Mouse (Mus musculus) gastrocnemius, adult 8-10 months (tissue): ENCODE measurements around the gene Hnrnpul1. TPM values are rescaled to one million over a fixed set of nuclear protein-coding genes. Genes with fewer than 3 reads are reported as not detected.
A peak's percentile ranks its signal among the peaks of the same experiment; 100 is the strongest.

Experiments
- DNase-seq, 2 experiments: peaks; one replicate each; pipeline ENCODE4 v3.0.0; 2022; ENCODE audit warnings: low spot score in 2 of 2
- total RNA-seq, 4 experiments: library from RNA; stranded (reverse); gene quantifications; 2 replicates each; pipeline ENCODE4 v1.2.4; 2022

Gene Hnrnpul1
- total RNA-seq, 4 experiments from 2014 or later: 64.8 to 83.6 (median 73.5) TPM

DNA sequence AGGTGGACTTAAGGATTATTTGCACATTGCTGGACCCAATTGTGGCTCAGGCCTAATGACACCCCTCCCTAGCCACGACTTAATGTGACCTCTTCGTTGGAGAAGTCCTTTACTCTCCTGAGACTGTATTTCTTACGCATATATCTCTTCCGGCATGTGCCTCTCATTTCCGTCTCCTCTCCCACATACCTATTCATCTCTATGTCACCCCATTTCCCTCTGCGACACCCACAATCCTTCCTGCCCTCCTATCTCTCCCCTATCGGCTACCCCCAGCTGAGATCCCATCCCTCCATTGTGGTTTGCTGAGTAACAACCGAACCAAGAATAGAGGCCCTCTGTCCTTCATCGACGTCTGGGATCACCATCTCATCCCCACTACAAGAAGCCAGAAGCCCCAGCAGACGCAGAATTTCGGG, 64.9 kb downstream of the Hnrnpul1 start:
- DNase-seq: no peak

DNA sequence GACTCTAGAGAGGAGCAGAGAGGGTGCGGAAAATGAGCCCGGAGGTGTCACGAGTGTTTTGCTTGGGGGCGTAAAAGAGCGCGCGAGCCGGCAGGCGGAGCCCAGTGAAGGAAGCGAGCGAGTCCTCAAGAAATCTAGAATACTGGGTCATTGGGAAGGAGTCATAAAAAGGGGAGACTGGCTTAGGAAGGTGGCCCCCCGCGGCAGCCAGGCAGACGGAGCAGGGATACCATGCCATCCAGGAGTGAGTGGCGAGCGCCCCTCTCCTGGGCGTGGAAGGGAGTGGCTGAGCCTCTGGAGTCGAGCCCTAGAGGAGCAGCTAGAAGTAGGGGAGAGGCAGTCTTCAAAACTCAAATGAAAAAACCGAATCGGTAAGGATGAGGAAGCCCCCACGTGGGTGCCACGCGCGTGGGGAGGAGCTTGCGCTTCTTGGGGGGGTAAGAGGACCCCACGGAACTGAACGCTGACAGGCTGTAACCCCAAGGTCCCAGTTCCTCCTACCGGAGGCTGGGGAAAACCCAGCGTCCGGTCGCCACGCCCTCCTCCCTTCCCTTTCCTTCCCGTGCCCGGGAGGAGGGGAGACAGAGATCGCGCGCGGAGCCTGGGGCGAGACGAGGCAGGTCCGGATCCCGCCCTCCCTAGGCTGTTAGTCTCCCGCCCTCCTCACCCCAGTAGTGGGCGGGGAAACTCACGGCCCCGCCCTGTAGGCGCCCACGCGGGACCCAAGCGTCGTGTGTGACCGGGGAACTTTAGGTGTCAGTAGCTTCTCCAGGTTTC, 65.6 kb downstream of the Hnrnpul1 start:
- peak in 1 of 2 experiments; percentile 61 for DNase-seq

DNA sequence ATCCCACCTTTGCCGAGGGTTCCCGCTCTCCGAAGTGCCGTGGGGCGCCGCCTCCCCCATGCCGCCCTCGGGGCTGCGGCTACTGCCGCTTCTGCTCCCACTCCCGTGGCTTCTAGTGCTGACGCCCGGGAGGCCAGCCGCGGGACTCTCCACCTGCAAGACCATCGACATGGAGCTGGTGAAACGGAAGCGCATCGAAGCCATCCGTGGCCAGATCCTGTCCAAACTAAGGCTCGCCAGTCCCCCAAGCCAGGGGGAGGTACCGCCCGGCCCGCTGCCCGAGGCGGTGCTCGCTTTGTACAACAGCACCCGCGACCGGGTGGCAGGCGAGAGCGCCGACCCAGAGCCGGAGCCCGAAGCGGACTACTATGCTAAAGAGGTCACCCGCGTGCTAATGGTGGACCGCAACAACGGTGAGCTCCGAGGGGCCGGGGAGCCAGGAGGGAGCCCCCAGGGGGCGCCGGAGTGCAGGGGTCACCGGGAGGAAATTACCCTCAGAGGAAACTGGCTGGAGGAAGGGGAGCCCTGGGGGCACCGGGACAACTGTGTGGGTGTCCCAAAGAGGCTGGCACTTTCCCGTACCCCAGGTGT, 66.7 kb downstream of the Hnrnpul1 start:
- peak in 1 of 2 experiments; percentile 35 for DNase-seq

DNA sequence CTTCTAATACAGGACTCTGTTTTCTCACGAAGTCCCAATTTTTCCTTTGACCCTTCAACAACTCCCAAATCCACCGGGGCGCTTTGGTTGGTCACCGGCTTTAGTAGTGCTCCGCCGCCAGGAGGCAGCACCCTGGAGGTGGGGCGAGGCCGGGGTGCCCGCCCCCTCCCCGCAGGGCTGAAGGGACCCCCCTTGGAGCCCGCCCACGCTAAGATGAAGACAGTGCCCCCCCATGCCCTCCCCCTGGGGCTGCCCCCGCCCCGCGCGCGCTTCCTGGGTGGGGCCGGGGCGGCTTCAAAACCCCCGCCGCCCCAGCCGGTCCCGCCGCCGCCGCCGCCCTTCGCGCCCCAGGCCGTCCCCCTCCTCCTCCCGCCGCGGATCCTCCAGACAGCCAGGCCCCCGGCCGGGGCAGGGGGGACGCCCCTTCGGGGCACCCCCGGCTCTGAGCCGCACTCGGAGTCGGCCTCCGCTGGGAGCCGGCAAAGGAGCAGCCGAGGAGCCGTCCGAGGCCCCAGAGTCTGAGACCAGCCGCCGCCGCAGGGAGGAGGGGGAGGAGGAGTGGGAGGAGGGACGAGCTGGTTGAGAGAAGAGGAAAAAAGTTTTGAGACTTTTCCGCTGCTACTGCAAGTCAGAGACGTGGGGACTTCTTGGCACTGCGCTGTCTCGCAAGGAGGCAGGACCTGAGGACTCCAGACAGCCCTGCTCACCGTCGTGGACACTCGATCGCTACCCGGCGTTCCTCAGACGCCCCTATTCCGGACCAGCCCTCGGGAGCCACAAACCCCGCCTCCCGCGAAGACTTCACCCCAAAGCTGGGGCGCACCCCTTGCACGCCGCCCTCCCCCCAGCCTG, 67.7 kb downstream of the Hnrnpul1 start, which contains the start of gene Tgfb1:
Tgfb1 (plus strand) TSS at position 323 of the 852 bp plus-strand sequence.
- peak; percentile 51 to 64 for DNase-seq

DNA sequence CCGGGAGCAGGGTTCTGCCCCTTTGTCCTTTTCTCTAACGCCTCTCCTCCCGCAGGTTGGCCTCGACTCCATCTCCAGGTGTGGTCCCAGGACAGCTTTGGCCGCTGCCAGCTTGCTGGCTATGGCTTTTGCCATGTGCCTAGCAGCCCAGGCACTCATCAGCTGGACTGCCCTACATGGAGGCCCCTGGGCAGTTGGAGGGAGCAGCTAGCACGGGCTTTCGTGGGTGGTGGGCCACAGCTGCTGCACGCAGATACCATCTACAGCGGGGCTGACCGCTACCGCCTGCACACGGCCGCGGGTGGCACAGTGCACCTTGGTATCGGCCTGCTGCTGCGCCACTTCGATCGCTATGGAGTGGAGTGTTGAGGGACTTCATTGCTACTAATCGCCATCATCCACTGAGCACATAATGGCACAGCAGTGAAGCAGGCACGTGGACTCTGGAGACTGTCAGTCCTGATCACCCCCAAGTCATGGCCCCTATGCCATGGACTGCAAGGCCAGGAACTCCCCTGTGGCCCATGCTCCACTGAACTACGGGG, 68.6 kb downstream of the Hnrnpul1 start:
- DNase-seq: no peak

DNA sequence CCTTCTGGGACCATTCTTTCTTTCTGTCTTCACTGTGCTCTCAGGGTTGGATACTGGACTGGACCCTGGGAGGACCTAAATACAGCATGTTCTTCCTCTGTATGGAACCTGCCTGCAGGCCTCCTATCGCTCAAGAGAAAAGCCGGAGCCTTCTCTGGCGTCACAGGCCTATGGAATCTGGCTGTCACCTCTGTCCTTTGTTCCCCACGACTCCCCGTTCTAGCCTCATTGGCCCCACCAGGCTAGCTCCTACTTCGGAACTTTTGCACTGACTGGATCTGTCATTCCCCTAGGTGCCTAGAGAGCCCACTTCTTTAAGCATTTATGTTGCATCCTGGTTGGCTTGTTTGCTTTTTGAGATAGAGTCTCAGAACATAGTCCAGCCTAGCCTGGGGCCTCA, 69.9 kb downstream of the Hnrnpul1 start:
- DNase-seq: no peak

DNA sequence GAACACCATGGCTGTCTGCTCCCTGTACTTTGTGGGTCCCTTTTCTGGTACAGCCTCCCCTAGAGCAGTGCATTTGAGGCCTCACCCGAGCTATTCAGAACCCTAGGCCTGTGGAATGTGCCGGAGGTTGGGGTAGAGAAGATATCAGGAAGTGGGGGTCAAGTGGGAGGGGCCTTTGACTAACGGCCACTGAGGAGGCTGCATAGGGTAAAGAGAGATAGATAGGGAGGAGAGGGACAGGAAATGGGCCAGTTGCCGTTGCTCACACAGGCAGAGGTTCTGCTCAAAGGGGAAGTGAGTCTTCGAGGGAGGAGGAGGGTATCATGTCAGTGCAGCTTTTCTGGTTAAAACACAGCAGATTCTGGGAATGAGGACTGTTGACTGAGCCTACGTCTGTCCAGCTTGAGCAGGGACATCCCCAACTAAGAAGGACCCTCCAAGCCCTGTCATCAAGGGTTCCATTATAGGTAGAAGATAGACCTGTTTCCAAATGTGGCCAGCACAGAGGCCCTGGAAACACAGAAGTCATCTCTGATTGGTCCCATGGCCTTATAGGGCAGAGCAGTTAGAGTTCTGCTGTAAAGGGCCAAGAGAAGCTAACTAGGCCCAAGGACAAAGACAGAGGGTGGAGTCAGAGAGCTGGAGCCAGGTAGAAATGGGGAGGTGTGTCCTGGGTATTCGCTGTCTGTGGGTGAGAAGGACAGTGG, 70.9 kb downstream of the Hnrnpul1 start:
- DNase-seq: no peak

DNA sequence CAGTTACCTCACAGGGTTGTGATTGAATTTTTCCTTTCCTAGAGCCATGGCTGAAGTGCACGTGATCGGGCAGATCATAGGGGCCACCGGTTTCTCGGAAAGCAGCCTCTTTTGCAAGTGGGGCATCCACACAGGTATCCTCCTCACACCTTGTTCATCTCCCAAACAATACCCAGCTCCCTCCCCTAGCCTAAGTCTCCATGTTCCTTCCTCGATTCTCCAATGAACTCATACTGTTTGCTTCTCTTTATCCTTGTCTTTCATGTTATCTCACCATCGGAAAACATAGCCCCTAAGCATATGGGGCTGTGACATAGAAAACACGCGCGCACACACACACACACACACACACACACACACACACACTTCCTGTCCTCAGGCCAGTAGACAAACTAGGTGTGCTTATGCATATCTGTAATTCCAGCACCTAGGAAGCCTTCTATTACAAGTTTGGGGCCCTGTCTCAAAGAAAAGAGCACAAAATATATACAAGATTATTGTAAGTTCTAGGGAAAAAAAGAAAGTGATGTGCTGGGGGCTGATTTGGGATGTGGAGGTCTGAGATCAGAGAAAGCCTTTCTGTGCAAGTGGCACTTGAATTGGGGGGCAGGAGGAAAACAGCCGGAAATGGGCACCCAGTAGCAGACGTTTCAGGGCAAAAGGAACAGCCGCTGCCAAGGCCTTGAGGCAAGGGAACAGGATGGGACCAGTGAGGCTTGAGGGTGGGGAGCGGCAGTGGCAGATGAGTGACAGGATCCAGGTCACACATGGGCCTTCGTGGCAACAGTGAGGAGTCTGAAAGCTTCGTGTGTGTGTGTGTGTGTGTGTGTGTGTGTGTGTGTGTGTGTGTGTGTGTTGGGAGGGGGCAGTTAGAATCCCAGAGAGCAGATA, 73.0 kb downstream of the Hnrnpul1 start:
- no peak for DNase-seq

DNA sequence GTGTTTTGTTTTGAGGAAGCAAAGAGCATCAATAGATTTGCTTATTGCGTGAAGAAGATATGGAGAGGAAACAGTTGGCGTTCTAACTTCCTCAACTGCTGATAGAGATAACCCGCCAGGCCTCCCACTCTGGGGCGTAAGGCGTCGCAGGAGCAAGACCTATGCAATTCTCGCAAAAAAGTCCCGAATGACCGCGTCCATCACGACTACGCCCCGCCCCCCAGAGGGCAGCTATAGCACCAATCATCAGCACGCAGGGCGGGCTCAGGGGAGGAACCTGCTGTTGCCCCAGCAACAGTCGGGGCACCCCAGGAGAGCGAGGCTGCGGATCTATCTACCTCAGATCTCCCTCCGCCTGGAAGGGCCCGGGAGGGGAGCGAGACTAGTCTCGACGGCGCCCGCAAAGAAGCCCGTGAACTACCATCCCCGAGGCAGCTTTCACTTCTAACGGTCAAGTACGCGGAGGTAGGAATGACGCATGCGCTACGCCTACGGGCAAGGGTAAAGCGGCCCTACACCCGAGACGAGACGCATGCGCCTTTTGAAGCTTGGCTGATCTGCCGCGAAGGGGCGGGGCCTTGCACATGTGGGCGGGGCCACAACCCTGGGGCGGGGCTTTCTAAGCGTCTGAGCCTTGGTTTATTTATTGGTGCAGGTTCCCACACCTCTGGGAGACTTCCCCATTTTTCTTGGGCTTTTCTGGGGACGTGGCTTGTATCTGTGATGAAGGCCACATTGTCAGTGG, 73.9 kb downstream of the Hnrnpul1 start, which contains the start of gene B9d2:
B9d2 (plus strand) TSS at position 267 of the 745 bp plus-strand sequence.
- peak; percentile 94 to 95 for DNase-seq

DNA sequence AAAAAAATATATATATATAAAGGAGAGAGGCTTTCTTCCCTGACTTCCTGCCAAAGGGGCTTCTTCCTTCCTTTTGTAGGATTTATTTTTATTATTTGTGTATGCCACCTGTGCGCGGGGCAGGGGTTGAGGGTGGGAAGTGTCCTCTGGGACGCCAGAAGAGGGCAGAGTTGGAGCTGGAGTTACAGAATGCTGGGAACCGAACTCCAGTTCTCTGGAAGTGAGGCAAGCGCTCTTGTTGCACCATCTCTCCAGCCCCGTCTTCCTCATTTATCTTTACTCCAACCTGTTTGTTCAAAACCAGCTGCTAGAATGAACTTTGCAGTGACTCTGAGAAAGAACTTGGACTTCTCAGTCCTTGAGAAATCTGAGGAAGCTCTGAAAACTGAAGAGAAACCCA, 74.6 kb downstream of the Hnrnpul1 start:
- no peak for DNase-seq

DNA sequence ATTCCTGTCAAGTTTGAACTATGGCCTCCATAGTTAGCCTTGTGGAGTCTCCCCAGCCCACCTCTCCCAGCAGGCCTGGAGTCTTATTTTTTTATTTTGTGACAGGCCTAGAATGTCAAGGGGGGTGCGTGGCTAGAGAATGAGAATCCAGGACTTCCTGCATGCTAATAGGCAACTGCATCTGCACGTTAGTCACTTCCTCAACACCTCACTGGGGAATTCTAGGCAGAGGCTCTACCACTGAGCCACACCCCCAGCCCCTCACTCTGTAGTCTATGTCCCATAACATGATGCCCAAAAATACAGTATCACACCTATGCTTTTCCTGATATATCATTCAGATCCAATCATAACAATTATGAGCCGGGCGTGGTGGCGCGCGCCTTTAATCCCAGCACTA, 77.5 kb downstream of the Hnrnpul1 start:
- DNase-seq: no peak

DNA sequence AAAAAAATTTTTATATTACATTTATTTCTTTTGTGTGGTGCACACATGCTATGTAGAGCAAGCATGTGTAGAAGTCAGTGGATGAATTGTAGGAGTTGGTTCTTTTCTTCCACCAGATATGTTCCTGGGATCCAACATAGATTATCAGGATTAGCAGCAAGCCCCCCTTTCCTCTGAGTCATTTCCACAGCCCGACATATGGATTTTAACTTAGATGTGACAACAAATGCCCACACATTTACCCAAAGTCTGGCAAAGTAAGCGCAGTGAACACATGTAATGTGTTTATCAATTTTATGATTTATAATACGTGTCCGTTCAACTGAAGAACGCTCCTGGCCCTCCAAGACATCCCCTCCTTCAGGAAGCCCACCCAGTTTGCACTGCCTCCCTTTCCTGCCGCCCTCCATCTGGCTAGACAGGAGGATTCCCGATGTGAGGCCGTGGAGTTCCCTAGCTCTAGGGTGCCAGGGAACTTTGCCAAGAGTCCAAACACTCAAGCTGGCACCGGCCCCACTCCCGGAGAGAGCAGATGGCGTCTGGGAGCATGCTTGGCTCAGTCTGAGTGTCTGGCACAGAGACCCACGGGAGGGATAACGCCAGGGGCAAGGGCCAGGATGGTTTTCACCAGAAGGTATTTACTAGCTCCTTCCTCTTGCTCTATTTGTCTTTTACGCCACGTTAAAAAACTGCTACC, 78.3 kb downstream of the Hnrnpul1 start:
- DNase-seq: peak; percentile 45 to 70

DNA sequence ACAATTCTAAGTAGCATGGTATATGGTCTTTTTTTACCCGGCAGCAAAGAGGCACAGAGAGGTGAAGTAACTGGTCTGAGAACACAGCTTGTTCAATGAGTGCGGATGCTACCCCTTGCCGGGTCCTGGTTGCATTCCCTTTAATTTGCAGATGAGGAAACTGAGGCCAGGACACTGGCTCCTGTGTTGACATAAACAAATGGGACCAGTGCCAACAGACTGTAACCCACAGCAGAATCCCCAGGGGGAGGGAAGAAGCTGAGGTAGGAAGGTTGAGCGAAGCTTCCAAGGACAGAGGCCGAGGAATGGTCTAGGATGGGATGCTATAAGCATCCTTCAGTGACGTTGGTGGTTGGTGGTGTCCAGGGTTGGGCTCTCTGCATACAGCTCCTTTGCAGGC, 79.2 kb downstream of the Hnrnpul1 start:
- DNase-seq: no peak

DNA sequence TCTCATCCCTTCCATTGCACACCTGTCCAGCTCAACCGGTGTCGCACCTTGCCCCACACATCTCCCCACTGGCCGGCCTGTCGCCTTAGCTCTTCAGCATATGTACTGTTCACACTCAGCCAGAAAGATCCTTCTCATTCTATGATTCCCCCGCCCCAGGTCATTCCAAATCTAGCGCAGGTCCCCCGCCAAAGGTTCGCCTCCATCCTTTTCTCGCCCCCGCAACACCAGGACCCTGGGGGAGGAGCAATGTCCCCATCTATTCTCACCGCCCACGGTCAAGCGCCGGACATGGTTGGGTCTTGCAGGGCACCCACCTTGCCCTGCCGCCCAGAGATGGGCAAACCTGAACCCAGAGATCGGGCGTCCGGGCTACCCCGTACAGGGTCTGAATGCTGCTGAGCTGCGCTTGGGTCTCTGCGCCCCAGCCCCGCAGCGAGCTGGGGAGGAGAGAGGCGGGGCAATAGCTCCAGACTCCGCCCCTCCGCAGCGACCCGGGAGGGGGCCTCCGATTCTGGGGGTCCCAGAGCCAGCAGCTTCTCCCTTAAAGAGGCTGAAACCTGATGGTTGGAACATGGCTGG, 79.7 kb downstream of the Hnrnpul1 start, which contains the start of gene Tmem91:
Tmem91 (minus strand) TSS at position 448 of the 582 bp plus-strand sequence.
- no peak for DNase-seq

DNA sequence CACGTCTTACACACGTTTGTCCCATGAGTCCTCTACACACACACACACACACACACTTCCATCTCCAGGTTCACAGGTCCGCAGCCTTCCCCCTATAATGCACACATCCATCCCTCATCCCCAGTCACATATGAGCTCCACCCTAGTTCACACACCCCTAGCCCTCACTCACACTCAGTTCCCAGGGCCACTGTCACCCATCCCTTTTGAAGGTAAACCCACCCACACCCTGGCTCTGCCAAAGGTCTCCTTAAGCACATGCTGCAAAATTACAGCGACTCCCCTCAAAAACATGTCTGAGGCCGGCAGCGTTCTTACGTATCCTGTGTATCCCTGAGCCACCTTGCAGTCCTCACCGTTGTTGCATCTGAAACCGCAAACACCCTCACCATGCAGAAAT, 80.3 kb downstream of the Hnrnpul1 start:
- DNase-seq: no peak

DNA sequence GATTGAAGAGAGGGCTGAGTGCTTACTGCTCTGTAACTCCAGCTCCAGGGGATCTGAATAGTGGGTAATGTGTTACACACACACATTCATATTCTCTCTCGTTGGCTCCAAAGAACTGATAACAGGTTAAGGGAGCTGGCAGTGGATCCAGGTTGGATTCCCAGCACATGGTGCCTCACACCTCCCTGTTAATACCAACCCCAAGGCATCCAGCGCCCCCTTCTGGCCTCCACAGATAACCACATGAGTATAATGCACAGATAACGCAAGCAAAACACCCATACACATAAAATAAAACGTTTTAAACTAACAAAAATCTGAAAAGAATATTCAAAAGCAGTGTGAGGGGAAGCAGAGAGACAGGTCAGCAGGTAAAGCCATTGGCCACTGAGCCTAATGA, 82.1 kb downstream of the Hnrnpul1 start:
- DNase-seq: no peak

DNA sequence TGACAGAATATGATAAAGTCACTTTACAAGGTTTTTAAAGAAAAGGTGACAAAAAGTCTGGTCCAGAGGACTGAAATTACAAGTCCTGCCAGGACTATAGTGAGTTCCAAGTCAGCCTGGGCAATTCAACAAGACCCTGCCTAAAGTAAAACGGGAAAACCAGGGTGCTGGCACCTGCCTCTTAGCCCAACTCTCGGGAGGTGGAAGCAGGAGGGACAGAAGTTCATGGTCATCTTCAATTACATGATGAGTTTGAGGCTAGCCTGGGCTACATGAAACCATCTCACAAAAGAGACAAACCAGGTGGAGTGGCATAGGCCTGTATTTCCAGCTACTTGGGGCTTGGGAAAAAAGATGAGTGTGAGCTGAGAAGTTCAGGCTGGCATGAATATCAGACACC, 82.9 kb downstream of the Hnrnpul1 start:
- DNase-seq: no peak
